Mouse (Mus musculus): ENCODE data around the gene 9230104L09Rik. TPM values are rescaled to one million over a fixed set of nuclear protein-coding genes. Genes with fewer than 3 reads are reported as not detected.

The 9230104L09Rik gene
- polyA plus RNA-seq, 1 experiment from 2014 or later = not detected

DNA sequence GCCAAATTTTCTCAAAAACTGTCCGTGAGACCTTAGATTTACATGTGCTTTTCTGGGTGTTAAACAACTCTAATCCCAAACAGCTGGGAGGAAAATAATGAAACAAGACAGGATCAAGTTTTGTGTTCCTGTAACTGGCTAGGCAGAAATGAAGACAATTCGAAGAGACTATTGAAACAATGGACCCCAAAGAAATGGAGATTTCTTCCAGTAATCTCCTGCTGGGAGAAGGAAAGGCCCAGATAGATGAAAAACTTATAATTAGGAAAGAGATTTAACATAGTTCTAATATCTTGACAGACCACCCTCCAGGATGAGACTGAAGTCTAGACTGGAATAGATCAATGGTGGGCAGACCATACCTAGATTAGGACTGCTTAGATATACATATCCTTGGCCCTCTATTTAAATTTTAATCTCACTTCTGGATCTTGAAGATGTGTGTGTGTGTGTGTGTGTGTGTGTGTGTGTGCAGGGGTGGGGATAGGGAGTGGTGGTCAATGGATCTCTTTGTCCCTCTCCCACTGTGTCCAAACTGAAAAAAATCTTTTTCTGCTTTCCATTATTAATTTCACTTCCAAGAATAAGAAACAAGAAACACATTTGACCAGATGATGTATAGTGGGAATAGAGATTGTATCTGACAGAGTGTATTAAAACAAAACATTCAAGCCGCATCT, 24.6 kb upstream of the 9230104L09Rik start:
- Histone ChIP-seq H3K4me3 (ENCODE audit: low read depth, low read length) (no peak overlapping the region), H3K4me1 (ENCODE audit: insufficient read depth) (no peaks in the 10 kb centered on the region), H3K9me3 (ENCODE audit: low read length) (no peaks in the 10 kb centered on the region), H3K4me2 (ENCODE audit: low read depth, low read length) (no peak overlapping the region), H3K9ac (replicated peaks) (no peak overlapping the region), H3K36me3 (replicated peaks; ENCODE audit: insufficient read depth, low read length) (no peaks in the 10 kb centered on the region), H3K27me3 (ENCODE audit: insufficient read depth, low read length) (0 out of 2 replicates have a peak, but pooled peaks cover 6% of the 10 kb centered on the region), H3K27ac (ENCODE audit: low read depth) (no peak overlapping the region)
- WGBS (ENCODE audit: insufficient replicate concordance) = 70% methylated on average over 3 of the region's 3 CpGs
- DNase-seq (no peak), ATAC-seq (no peak)
- TF ChIP-seq EP300 (IDR thresholded peaks at IDR 0.05; ENCODE audit: low read depth) = no peak
- no peak for TF ChIP-seq CTCF (IDR thresholded peaks at IDR 0.05; ENCODE audit: low read depth)

DNA sequence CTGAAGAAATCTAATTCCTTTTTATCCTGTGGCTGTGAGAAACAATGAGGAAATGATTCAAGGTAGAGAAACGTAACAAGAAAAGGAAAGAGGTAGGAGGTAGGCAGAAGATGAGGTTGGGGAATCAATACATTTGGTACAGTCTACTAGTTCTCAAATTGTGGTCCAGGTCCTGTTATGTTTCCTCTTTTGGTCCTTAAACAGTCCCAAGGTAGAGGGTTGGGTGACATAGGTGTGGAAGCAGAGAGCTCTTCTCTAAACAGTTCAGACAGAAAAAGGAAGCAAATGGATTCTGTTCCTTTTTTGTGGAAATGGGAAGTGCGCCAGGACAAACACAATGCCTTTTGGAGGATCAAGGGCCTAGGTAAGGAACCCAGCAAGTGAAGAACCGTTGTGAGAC, 24.0 kb upstream of the 9230104L09Rik start:
- no peak overlapping the region for H3K9ac ChIP-seq (replicated peaks)
- TF ChIP-seq EP300 (IDR thresholded peaks at IDR 0.05; ENCODE audit: low read depth) (no peak), CTCF (IDR thresholded peaks at IDR 0.05; ENCODE audit: low read depth) (no peak)

DNA sequence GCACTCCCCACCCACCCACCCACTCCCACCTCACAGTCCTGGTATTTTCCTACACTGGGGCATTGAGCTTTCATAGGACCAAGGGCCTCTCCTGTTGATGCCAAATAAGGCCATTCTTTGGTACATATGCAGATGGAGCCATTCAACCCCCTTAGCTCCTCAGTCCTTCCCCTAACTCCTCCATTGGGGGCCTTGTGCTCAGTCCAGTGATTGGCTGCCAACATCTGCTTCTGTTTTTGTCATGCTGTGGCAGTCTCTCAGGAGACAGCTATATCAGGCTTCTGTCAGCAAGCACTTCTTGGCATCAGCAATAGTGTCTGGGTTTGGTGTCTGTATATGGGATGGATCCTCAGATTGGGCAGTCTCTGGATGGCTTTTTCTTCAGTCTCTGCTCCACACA, 19.9 kb upstream of the 9230104L09Rik start:
- H3K36me3 ChIP-seq (replicated peaks; ENCODE audit: insufficient read depth, low read length) = no peaks in the 10 kb centered on the region
- no peaks in the 10 kb centered on the region for H3K9me3 ChIP-seq (ENCODE audit: low read length)
- no peak overlapping the region for H3K4me3 ChIP-seq (ENCODE audit: low read depth, low read length)
- 0 out of 2 replicates have a peak, but pooled peaks cover 6% of the 10 kb centered on the region for H3K27me3 ChIP-seq (ENCODE audit: insufficient read depth, low read length)
- DNase-seq = no peak
- no peak overlapping the region for H3K27ac ChIP-seq (ENCODE audit: low read depth)
- H3K4me1 ChIP-seq (ENCODE audit: insufficient read depth) = no peaks in the 10 kb centered on the region
- H3K4me2 ChIP-seq (ENCODE audit: low read depth, low read length) = no peak overlapping the region
- ATAC-seq = no peak
- TF ChIP-seq CTCF (IDR thresholded peaks at IDR 0.05; ENCODE audit: low read depth) = no peak
- TF ChIP-seq EP300 (IDR thresholded peaks at IDR 0.05; ENCODE audit: low read depth) = no peak
- no peak overlapping the region for H3K9ac ChIP-seq (replicated peaks)

More for the DNA sequence above, 24.0 kb upstream of the 9230104L09Rik start:
- H3K4me1 ChIP-seq (ENCODE audit: insufficient read depth) = no peaks in the 10 kb centered on the region
- H3K9me3 ChIP-seq (ENCODE audit: low read length) = no peaks in the 10 kb centered on the region
- 0 out of 2 replicates have a peak, but pooled peaks cover 6% of the 10 kb centered on the region for H3K27me3 ChIP-seq (ENCODE audit: insufficient read depth, low read length)
- H3K36me3 ChIP-seq (replicated peaks; ENCODE audit: insufficient read depth, low read length) = no peaks in the 10 kb centered on the region
- no peak overlapping the region for H3K27ac ChIP-seq (ENCODE audit: low read depth)
- WGBS (ENCODE audit: insufficient replicate concordance) = 57% methylated on average over 3 of the region's 3 CpGs
- ATAC-seq (no peak), DNase-seq (no peak)
- H3K4me2 ChIP-seq (ENCODE audit: low read depth, low read length) = no peak overlapping the region
- H3K4me3 ChIP-seq (ENCODE audit: low read depth, low read length) = no peak overlapping the region

DNA sequence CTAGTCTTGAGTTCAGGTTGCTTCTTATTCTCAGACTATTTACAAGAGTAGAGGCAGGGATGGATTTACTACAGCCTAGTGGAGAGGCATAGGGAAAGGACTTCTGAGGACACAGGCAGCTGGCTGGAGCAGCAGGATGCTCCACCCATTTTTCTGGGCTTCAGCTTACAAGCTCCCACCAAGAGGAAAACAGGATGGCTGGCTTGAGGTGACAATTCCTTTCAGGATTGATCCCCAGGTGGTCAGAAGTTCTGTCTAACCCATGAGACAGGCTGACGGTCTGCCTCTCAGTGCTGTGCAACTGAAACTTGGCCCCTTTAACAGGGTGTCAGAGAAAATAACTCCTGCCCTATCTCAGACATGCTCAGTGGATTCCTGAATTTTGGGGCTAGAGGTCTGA, 14.4 kb upstream of the 9230104L09Rik start:
- no peak overlapping the region for H3K27ac ChIP-seq (ENCODE audit: low read depth)
- H3K4me1 ChIP-seq (ENCODE audit: insufficient read depth) = peaks cover 13% of the 10 kb centered on the region
- H3K36me3 ChIP-seq (replicated peaks; ENCODE audit: insufficient read depth, low read length) = no peaks in the 10 kb centered on the region
- ATAC-seq (no peak), DNase-seq (no peak)
- H3K27me3 ChIP-seq (ENCODE audit: insufficient read depth, low read length) = no peaks in the 10 kb centered on the region
- TF ChIP-seq EP300 (IDR thresholded peaks at IDR 0.05; ENCODE audit: low read depth) = no peak
- TF ChIP-seq CTCF (IDR thresholded peaks at IDR 0.05; ENCODE audit: low read depth) = no peak
- H3K4me2 ChIP-seq (ENCODE audit: low read depth, low read length) = no peak overlapping the region
- no peaks in the 10 kb centered on the region for H3K9me3 ChIP-seq (ENCODE audit: low read length)
- WGBS (ENCODE audit: insufficient replicate concordance) = 78% methylated on average over 1 of the region's 1 CpGs
- H3K9ac ChIP-seq (replicated peaks) = no peak overlapping the region
- H3K4me3 ChIP-seq (ENCODE audit: low read depth, low read length) = no peak overlapping the region

DNA sequence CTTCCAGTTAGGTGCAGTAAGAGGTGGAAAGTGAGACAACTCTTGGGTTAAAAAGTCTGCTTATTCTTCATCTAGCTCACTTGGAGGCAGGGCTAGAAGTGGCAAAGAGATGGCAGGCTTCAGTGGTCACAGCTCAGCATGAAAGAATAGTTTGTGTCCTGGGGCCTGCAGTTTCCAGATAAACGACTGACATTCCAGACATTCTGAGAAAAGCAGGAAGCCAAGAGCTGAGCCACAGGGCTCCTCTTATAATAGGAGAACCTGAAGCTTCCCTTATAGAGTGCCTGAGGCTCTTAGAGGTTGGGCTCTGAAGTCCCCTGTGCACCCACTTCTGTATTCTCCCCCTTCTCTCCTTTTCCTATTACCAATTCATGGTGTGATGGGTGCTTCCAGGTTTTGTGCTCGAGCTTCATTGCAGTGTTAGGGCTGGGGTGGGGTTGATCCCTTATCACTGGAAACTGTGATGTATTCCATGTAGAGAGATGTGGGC, 13.8 kb upstream of the 9230104L09Rik start:
- DNase-seq = no peak
- no peak for ATAC-seq
- Histone ChIP-seq H3K27ac (ENCODE audit: low read depth) (no peak overlapping the region), H3K4me3 (ENCODE audit: low read depth, low read length) (no peak overlapping the region), H3K4me1 (ENCODE audit: insufficient read depth) (peaks cover 18% of the 10 kb centered on the region), H3K9ac (replicated peaks) (no peak overlapping the region), H3K36me3 (replicated peaks; ENCODE audit: insufficient read depth, low read length) (no peaks in the 10 kb centered on the region), H3K4me2 (ENCODE audit: low read depth, low read length) (no peak overlapping the region), H3K27me3 (ENCODE audit: insufficient read depth, low read length) (no peaks in the 10 kb centered on the region), H3K9me3 (ENCODE audit: low read length) (no peaks in the 10 kb centered on the region)
- TF ChIP-seq CTCF (IDR thresholded peaks at IDR 0.05; ENCODE audit: low read depth) (no peak), EP300 (IDR thresholded peaks at IDR 0.05; ENCODE audit: low read depth) (no peak)
- WGBS (ENCODE audit: insufficient replicate concordance) = 14% methylated on average over 2 of the region's 2 CpGs

DNA sequence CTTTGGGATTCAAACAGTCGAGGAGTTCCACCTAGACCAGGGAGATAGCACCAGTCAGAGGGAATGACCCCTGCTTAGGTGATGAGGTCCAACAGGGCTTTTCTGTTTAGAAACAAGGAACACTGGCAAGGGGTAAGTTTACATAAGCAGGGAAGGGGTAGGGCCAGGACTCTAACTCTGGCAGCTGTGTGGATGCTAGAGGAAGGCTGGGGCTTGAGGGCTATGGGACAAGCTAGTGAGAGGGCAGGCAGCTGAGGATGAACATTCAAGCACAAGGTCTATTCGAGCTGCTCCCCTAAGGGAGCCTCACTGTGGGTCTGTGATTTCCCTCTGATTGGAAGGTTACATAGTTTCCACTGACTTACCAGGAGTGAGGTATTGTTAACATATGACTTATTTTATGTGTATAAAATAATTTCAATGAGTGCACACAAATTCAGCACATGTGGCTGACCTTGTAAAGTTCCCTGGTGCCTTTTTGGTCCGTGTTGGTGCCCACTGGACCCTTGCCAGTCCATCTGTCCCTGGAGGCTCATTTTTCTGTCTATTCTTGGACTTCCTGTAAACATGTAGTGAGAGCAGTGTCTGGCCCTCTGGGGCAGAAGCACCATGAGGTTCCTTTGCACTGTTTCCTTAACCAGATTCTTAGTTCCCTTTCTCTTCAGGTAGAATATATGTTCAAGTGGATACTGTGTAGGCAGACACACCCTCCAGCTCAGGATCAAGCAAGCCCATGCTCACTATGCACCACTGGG, 12.4 kb upstream of the 9230104L09Rik start:
- no peak for ATAC-seq
- Histone ChIP-seq H3K4me3 (ENCODE audit: low read depth, low read length) (no peak overlapping the region), H3K27me3 (ENCODE audit: insufficient read depth, low read length) (no peaks in the 10 kb centered on the region), H3K9me3 (ENCODE audit: low read length) (no peaks in the 10 kb centered on the region), H3K27ac (ENCODE audit: low read depth) (peak overlapping the region; percentile 37), H3K9ac (replicated peaks) (no peak overlapping the region), H3K36me3 (replicated peaks; ENCODE audit: insufficient read depth, low read length) (peaks cover 9% of the 10 kb centered on the region), H3K4me1 (ENCODE audit: insufficient read depth) (peaks cover 28% of the 10 kb centered on the region), H3K4me2 (ENCODE audit: low read depth, low read length) (no peak overlapping the region)
- 18% methylated on average over 3 of the region's 3 CpGs for WGBS (ENCODE audit: insufficient replicate concordance)
- TF ChIP-seq CTCF (IDR thresholded peaks at IDR 0.05; ENCODE audit: low read depth) (no peak), EP300 (IDR thresholded peaks at IDR 0.05; ENCODE audit: low read depth) (no peak)
- DNase-seq = no peak
